Mouse (Mus musculus) heart, postnatal 0 days (tissue): ENCODE results near the gene 1700011L22Rik. TPM values are rescaled to one million over a fixed set of nuclear protein-coding genes. Genes with fewer than 3 reads are reported as not detected.

ENCODE experiments used
- ATAC-seq: fragments of 200-750 bp; cut with Nextera tagmentation; 2 replicates; pipeline ENCODE4 v1.8.0; 2017; ENCODE audit warnings: low read depth, moderate number of reproducible peaks, moderate library complexity; ENCODE audit not compliant: insufficient read depth
- DNase-seq: peaks from one replicate; pipeline ENCODE4 v3.0.0-alpha.2; 2016; ENCODE audit warnings: low spot score
- H3K27ac ChIP-seq: fragments of 300-500 bp; sonication (generic); 2 replicates; pipeline ENCODE4 v1.5.1; 2014; ENCODE audit warnings: low read depth, mild to moderate bottlenecking
- H3K27me3 ChIP-seq: fragments of 300-500 bp; sonication (generic); 2 replicates; pipeline ENCODE4 v1.6.1; 2014; ENCODE audit warnings: low read length, mixed read lengths; ENCODE audit not compliant: control insufficient read depth, insufficient read depth
- H3K36me3 ChIP-seq: fragments of 300-500 bp; sonication (generic); replicated peaks from 2 replicates; pipeline ENCODE4 v1.6.1; 2014; ENCODE audit warnings: low read length, mixed read lengths; ENCODE audit not compliant: control insufficient read depth, insufficient read depth
- H3K4me1 ChIP-seq: fragments of 300-500 bp; sonication (generic); 2 replicates; pipeline ENCODE4 v1.6.1; 2014; ENCODE audit warnings: antibody characterized with exemption; ENCODE audit not compliant: control insufficient read depth, insufficient read depth
- H3K4me2 ChIP-seq: fragments of 300-500 bp; sonication (generic); 2 replicates; pipeline ENCODE4 v1.6.1; 2014; ENCODE audit warnings: low read depth, mild to moderate bottlenecking, low read length, moderate library complexity
- H3K4me3 ChIP-seq: fragments of 300-500 bp; sonication (generic); 2 replicates; pipeline ENCODE4 v1.5.1; 2014; ENCODE audit warnings: low read depth, low read length
- H3K9ac ChIP-seq: fragments of 300-500 bp; sonication (generic); replicated peaks from 2 replicates; pipeline ENCODE4 v1.6.1; 2014; ENCODE audit warnings: low read depth, low read length, mixed read lengths
- H3K9me3 ChIP-seq: fragments of 300-500 bp; sonication (generic); replicated peaks from 2 replicates; pipeline ENCODE4 v1.6.1; 2016; ENCODE audit warnings: low read length; ENCODE audit not compliant: control insufficient read depth
- CTCF ChIP-seq: IDR thresholded peaks from 2 replicates; pipeline ENCODE4 v1.5.1; 2016; ENCODE audit warnings: antibody characterized with exemption, control low read depth, low read depth
- EP300 ChIP-seq: IDR thresholded peaks from 2 replicates; pipeline ENCODE4 v1.6.1; 2016; ENCODE audit warnings: antibody characterized with exemption, low read depth
- WGBS: fragments of 180-500 bp; shearing (Covaris S2); extraction: QIAGEN DNeasy Blood & Tissue Kit; methylation state at CpG from one replicate; pipeline ENCODE4 v1.1.7; 2014; 5-methylcytosine and 5-hydroxymethylcytosine counted together
- polyA plus RNA-seq: library from polyadenylated mRNA; unstranded; fragments of >200 nt; fragmentation: Nextera tagmentation; extraction: Ambion mirVana; gene quantifications from 2 replicates; pipeline ENCODE4 v1.2.1, GENCODE M21; 2015
- total RNA-seq: library from RNA; depleted of rRNA; stranded (reverse); fragments of >200 nt; gene quantifications from 2 replicates; pipeline ENCODE4 v1.2.3, GENCODE M21; 2014; ENCODE audit warnings: low replicate concordance

The 1700011L22Rik gene
- total and polyA plus RNA-seq, 2 experiments from 2014 or later, result 0.12 TPM; not detected in 1

GRCm38 (mm10) chr8:79185488-79185887 lies 62.9 kb downstream of the 1700011L22Rik start:
- H3K36me3 ChIP-seq, result peaks cover 78% of the 10 kb centered on the region
- TF ChIP-seq EP300 (no peak), CTCF (no peak)
- WGBS, result 75% methylated on average over 7 of the region's 7 CpGs
- DNase-seq, result no peak
- H3K4me3 ChIP-seq, result no peak overlapping the region
- H3K4me2 ChIP-seq, result no peak overlapping the region
- no peak overlapping the region for H3K9ac ChIP-seq
- no peaks in the 10 kb centered on the region for H3K27me3 ChIP-seq
- H3K27ac ChIP-seq, result no peak overlapping the region
- no peaks in the 10 kb centered on the region for H3K9me3 ChIP-seq
- no peaks in the 10 kb centered on the region for H3K4me1 ChIP-seq
- ATAC-seq, result no peak

- 84% methylated on average over 6 of the region's 6 CpGs for WGBS
- peaks cover 73% of the 10 kb centered on the region for H3K36me3 ChIP-seq
- no peak for ATAC-seq
Observed at GRCm38 (mm10) chr8:79179678-79180077, 68.7 kb downstream of the 1700011L22Rik start.

GRCm38 (mm10) chr8:79175991-79176390 lies 72.4 kb downstream of the 1700011L22Rik start:
- Histone ChIP-seq H3K27me3 (no peaks in the 10 kb centered on the region), H3K9ac (no peak overlapping the region), H3K27ac (no peak overlapping the region), H3K4me3 (no peak overlapping the region), H3K4me2 (no peak overlapping the region), H3K36me3 (peaks cover 46% of the 10 kb centered on the region), H3K9me3 (no peaks in the 10 kb centered on the region), H3K4me1 (peaks cover 8% of the 10 kb centered on the region; the same call in 1 of the 2 replicates)
- no peak for DNase-seq
- ATAC-seq, result no peak
- 78% methylated on average over 4 of the region's 4 CpGs for WGBS
- TF ChIP-seq CTCF (no peak), EP300 (no peak)

More at GRCm38 (mm10) chr8:79179678-79180077, 68.7 kb downstream of the 1700011L22Rik start:
- Histone ChIP-seq H3K4me1 (no peaks in the 10 kb centered on the region), H3K4me3 (no peak overlapping the region), H3K9me3 (no peaks in the 10 kb centered on the region), H3K27me3 (no peaks in the 10 kb centered on the region), H3K9ac (no peak overlapping the region), H3K4me2 (no peak overlapping the region), H3K27ac (no peak overlapping the region)
- TF ChIP-seq EP300 (no peak), CTCF (no peak)
- no peak for DNase-seq

GRCm38 (mm10) chr8:79173606-79174005 lies 74.8 kb downstream of the 1700011L22Rik start:
- peak; percentile 30; the same call in 1 of the 2 replicates for ATAC-seq
- Histone ChIP-seq H3K36me3 (peaks cover 22% of the 10 kb centered on the region), H3K4me2 (no peak overlapping the region), H3K9ac (no peak overlapping the region), H3K4me3 (no peak overlapping the region), H3K27ac (no peak overlapping the region), H3K27me3 (no peaks in the 10 kb centered on the region), H3K4me1 (peaks cover 8% of the 10 kb centered on the region; the same call in 1 of the 2 replicates), H3K9me3 (no peaks in the 10 kb centered on the region)
- no peak for DNase-seq
- TF ChIP-seq CTCF, result no peak
- no peak for TF ChIP-seq EP300
- 34% methylated on average over 4 of the region's 4 CpGs for WGBS

GRCm38 (mm10) chr8:79165276-79165675 lies 83.1 kb downstream of the 1700011L22Rik start:
- ATAC-seq, result no peak

GRCm38 (mm10) chr8:79164336-79164735 lies 84.0 kb downstream of the 1700011L22Rik start:
- no peak for ATAC-seq

More at GRCm38 (mm10) chr8:79165276-79165675, 83.1 kb downstream of the 1700011L22Rik start:
- Histone ChIP-seq H3K4me3 (no peak overlapping the region), H3K4me2 (no peak overlapping the region), H3K9ac (no peak overlapping the region), H3K27me3 (no peaks in the 10 kb centered on the region), H3K36me3 (no peaks in the 10 kb centered on the region), H3K4me1 (peaks cover 14% of the 10 kb centered on the region), H3K9me3 (no peaks in the 10 kb centered on the region), H3K27ac (no peak overlapping the region)
- TF ChIP-seq EP300 (no peak), CTCF (no peak)
- no peak for DNase-seq
- 89% methylated on average over 3 of the region's 3 CpGs for WGBS

More at GRCm38 (mm10) chr8:79164336-79164735, 84.0 kb downstream of the 1700011L22Rik start:
- DNase-seq, result no peak
- Histone ChIP-seq H3K4me1 (peaks cover 14% of the 10 kb centered on the region), H3K27ac (no peak overlapping the region), H3K9me3 (no peaks in the 10 kb centered on the region), H3K27me3 (no peaks in the 10 kb centered on the region), H3K9ac (no peak overlapping the region), H3K4me2 (no peak overlapping the region), H3K4me3 (no peak overlapping the region), H3K36me3 (no peaks in the 10 kb centered on the region)
- no peak for TF ChIP-seq EP300
- no peak for TF ChIP-seq CTCF
- 9% methylated on average over 1 of the region's 1 CpGs for WGBS
